Mouse (Mus musculus) ES-Bruce4 (cell line): ENCODE data around the gene Eif2ak1. TPM values are rescaled to one million over a fixed set of nuclear protein-coding genes. Genes with fewer than 3 reads are reported as not detected.

Source experiments
- H3K27ac ChIP-seq: 2 replicates; pipeline ENCODE4 v1.5.1; 2012; ENCODE audit warnings: low read length, inconsistent platforms; ENCODE audit not compliant: insufficient read depth
- H3K27me3 ChIP-seq: 2 replicates; pipeline ENCODE4 v1.6.1; 2012; ENCODE audit warnings: mild to moderate bottlenecking, low read length, inconsistent platforms; ENCODE audit not compliant: control insufficient read depth, poor library complexity, insufficient read depth, severe bottlenecking
- H3K36me3 ChIP-seq: 2 replicates; pipeline ENCODE4 v1.6.1; 2012; ENCODE audit warnings: inconsistent platforms, mild to moderate bottlenecking, low read length, moderate library complexity; ENCODE audit not compliant: control insufficient read depth, poor library complexity, insufficient read depth, severe bottlenecking
- H3K4me1 ChIP-seq: one replicate; pipeline ENCODE4 v1.8.1; 2011; ENCODE audit warnings: low read length; ENCODE audit not compliant: control insufficient read depth, insufficient read depth
- H3K4me3 ChIP-seq: 2 replicates; pipeline ENCODE4 v1.5.1; 2011; ENCODE audit warnings: low read depth, mild to moderate bottlenecking, low read length
- H3K9ac ChIP-seq: 2 replicates; pipeline ENCODE4 v1.6.1; 2012; ENCODE audit warnings: low read depth, mild to moderate bottlenecking, inconsistent platforms; ENCODE audit not compliant: poor library complexity, severe bottlenecking
- H3K9me3 ChIP-seq: replicated peaks from 2 replicates; pipeline ENCODE4 v1.6.1; 2012; ENCODE audit warnings: mild to moderate bottlenecking, low read length, inconsistent platforms; ENCODE audit not compliant: control insufficient read depth, poor library complexity, insufficient read depth, severe bottlenecking
- CTCF ChIP-seq: IDR thresholded peaks from one replicate; pipeline ENCODE4 v1.8.1; 2011; ENCODE audit warnings: low read depth, low read length
- EP300 ChIP-seq: IDR thresholded peaks from 2 replicates; pipeline ENCODE4 v1.6.1; 2011; ENCODE audit warnings: low read depth, low read length; ENCODE audit not compliant: insufficient read depth
- POLR2A ChIP-seq: IDR thresholded peaks from one replicate; pipeline ENCODE4 v1.8.1; 2011; ENCODE audit warnings: low read length; ENCODE audit not compliant: insufficient read depth
- polyA plus RNA-seq: library from polyadenylated mRNA; stranded (reverse); fragments of >200 nt; gene quantifications from 2 replicates; pipeline ENCODE4 v1.2.4, GENCODE M21; 2011; ENCODE audit warnings: low read depth; ENCODE audit not compliant: missing spikeins, insufficient read depth, insufficient read length

Eif2ak1 gene
- polyA plus RNA-seq, 1 experiment: 23.3 TPM

- no peaks in the 10 kb centered on the region for H3K9me3 ChIP-seq
- no peaks in the 10 kb centered on the region for H3K27me3 ChIP-seq
- no peak overlapping the region for H3K9ac ChIP-seq
- H3K4me1 ChIP-seq: no peaks in the 10 kb centered on the region
- no peak overlapping the region for H3K4me3 ChIP-seq
- TF ChIP-seq EP300: no peak
- H3K36me3 ChIP-seq: peaks cover 10% of the 10 kb centered on the region
- H3K27ac ChIP-seq: no peak overlapping the region
Observed at GRCm38 (mm10) chr5:143933875-143934274, 116.3 kb downstream of the Eif2ak1 start.

DNA sequence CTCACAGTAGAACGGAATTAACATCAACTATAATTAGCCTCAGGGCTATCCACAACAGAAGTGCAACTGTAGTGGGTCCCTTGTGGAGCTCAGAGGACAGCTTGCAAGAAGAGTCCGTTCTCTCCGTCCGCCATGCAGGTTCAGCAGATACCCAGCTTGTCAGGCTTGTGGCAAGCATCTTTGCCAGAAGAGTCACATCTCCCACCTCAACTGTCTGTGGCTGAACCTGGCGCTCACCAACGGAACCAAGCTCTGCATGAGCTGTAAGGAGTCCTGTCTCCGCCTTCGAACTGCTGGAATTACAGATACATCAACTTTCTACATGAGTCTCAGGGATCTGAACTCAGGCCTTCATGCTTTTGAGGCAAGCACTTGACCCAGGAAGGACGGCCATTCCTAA, 118.6 kb downstream of the Eif2ak1 start:
- H3K27ac ChIP-seq: no peak overlapping the region
- H3K36me3 ChIP-seq: no peaks in the 10 kb centered on the region
- H3K9me3 ChIP-seq: no peaks in the 10 kb centered on the region
- H3K4me1 ChIP-seq: no peaks in the 10 kb centered on the region
- no peaks in the 10 kb centered on the region for H3K27me3 ChIP-seq
- TF ChIP-seq CTCF: no peak
- TF ChIP-seq EP300: no peak
- no peak for TF ChIP-seq POLR2A
- no peak overlapping the region for H3K9ac ChIP-seq
- no peak overlapping the region for H3K4me3 ChIP-seq

- no peak overlapping the region for H3K4me3 ChIP-seq
- TF ChIP-seq POLR2A (no peak), EP300 (no peak), CTCF (no peak)
- H3K27me3 ChIP-seq: no peaks in the 10 kb centered on the region
- H3K9ac ChIP-seq: no peak overlapping the region
- no peaks in the 10 kb centered on the region for H3K9me3 ChIP-seq
- H3K4me1 ChIP-seq: no peaks in the 10 kb centered on the region
- no peaks in the 10 kb centered on the region for H3K36me3 ChIP-seq
- H3K27ac ChIP-seq: no peak overlapping the region
Observed at GRCm38 (mm10) chr5:143941588-143941987, 124.0 kb downstream of the Eif2ak1 start.

GRCm38 (mm10) chr5:143943231-143944125, 125.9 kb downstream of the Eif2ak1 start:
- H3K4me3 ChIP-seq: no peak overlapping the region
- no peak overlapping the region for H3K9ac ChIP-seq
- H3K4me1 ChIP-seq: peaks cover 2% of the 10 kb centered on the region
- TF ChIP-seq CTCF: no peak
- TF ChIP-seq EP300: no peak
- TF ChIP-seq POLR2A: no peak
- no peaks in the 10 kb centered on the region for H3K9me3 ChIP-seq
- H3K36me3 ChIP-seq: no peaks in the 10 kb centered on the region
- H3K27ac ChIP-seq: no peak overlapping the region
- H3K27me3 ChIP-seq: no peaks in the 10 kb centered on the region

DNA sequence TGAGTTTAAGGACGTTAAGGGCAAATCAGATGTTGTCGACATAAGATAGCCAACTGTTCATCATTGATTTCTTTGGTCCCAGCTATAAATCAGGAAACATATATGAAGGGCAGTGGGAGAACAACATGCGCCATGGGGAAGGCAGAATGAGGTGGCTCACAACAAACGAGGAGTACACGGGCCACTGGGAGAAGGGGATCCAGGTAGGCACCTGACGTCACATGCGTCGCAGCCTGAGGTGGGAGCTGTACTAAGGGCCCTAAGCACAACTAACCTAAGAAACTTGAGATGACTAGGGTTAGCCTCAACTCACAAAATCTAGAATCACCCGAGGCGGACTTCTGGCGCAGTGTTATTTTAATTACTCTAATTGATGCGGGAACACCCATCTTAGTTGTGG, 130.8 kb downstream of the Eif2ak1 start:
- no peaks in the 10 kb centered on the region for H3K36me3 ChIP-seq
- H3K9me3 ChIP-seq: no peaks in the 10 kb centered on the region
- TF ChIP-seq POLR2A (no peak), CTCF (no peak), EP300 (no peak)
- no peaks in the 10 kb centered on the region for H3K27me3 ChIP-seq
- H3K9ac ChIP-seq: no peak overlapping the region
- H3K4me1 ChIP-seq: peaks cover 4% of the 10 kb centered on the region
- no peak overlapping the region for H3K27ac ChIP-seq
- H3K4me3 ChIP-seq: no peak overlapping the region

DNA sequence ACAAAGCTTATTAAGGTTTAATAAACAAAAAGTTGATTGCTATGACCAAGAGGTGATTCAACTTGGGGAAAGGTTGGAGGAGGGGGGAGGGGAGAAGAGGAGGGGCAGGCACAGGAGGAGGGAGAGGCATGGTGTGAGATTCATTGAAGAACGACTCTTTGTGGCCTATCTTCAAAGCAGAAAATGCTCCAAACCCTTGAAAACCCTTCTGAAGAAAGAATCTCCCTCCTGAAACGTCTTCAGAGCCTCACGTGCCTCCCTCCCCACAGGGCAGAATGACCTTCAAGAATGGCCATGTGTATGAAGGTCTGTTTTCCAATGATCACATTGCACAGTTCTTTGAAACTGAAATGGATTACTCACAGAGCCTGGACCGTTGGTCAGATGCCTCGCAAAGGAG, 132.4 kb downstream of the Eif2ak1 start:
- Histone ChIP-seq H3K4me3 (no peak overlapping the region), H3K9me3 (no peaks in the 10 kb centered on the region), H3K9ac (no peak overlapping the region), H3K27ac (no peak overlapping the region), H3K27me3 (no peaks in the 10 kb centered on the region), H3K4me1 (peaks cover 4% of the 10 kb centered on the region), H3K36me3 (no peaks in the 10 kb centered on the region)
- TF ChIP-seq CTCF (no peak), POLR2A (no peak), EP300 (no peak)

Other genes starting within 250 kb of the Eif2ak1 start
- gene Cyth3, start 195.3 kb upstream of the Eif2ak1 start, polyA plus RNA-seq: 15.5 and 19.8 TPM in 2 replicates
- gene Usp42, start 85.5 kb upstream of the Eif2ak1 start, polyA plus RNA-seq: 18.3 and 20.6 TPM in 2 replicates
- gene Ankrd61, start 79.9 kb downstream of the Eif2ak1 start, polyA plus RNA-seq: not detected in 2 replicates
- gene Aimp2, start 92.1 kb downstream of the Eif2ak1 start, polyA plus RNA-seq: 130 and 134 TPM in 2 replicates
- 29.7 and 36.7 TPM in 2 replicates for gene Pms2, start 92.2 kb downstream of the Eif2ak1 start, polyA plus RNA-seq
- 1.3 and 4.3 TPM in 2 replicates for gene Gm42421, start 110.4 kb downstream of the Eif2ak1 start, polyA plus RNA-seq
- 2.7 and 4.4 TPM in 2 replicates for gene Rsph10b, start 115.2 kb downstream of the Eif2ak1 start, polyA plus RNA-seq
- 67.4 and 69.5 TPM in 2 replicates for gene Ccz1, start 197.1 kb downstream of the Eif2ak1 start, polyA plus RNA-seq
- not detected in 2 replicates for gene Ocm, start 208.9 kb downstream of the Eif2ak1 start, polyA plus RNA-seq